Mouse (Mus musculus) liver, embryonic 14.5 days (tissue): ENCODE data around the gene Pdia5.

Experiments
- CTCF ChIP-seq: IDR thresholded peaks from 2 replicates; pipeline ENCODE4 v1.5.1; 2016; ENCODE audit warnings: antibody characterized with exemption, low read depth, control low read depth
- EP300 ChIP-seq: IDR thresholded peaks from 2 replicates; pipeline ENCODE4 v1.6.1; 2016; ENCODE audit warnings: antibody characterized with exemption, low read depth

GRCm38 (mm10) chr16:35537651-35538050 is 47.0 kb upstream of the Pdia5 start:
- TF ChIP-seq CTCF (no peak), EP300 (no peak)
